Mouse (Mus musculus): ENCODE measurements around the gene Ccnk. TPM values are rescaled to one million over a fixed set of nuclear protein-coding genes. Genes with fewer than 3 reads are reported as not detected.

The Ccnk gene
- polyA plus RNA-seq, 1 experiment: 23.6 TPM

DNA sequence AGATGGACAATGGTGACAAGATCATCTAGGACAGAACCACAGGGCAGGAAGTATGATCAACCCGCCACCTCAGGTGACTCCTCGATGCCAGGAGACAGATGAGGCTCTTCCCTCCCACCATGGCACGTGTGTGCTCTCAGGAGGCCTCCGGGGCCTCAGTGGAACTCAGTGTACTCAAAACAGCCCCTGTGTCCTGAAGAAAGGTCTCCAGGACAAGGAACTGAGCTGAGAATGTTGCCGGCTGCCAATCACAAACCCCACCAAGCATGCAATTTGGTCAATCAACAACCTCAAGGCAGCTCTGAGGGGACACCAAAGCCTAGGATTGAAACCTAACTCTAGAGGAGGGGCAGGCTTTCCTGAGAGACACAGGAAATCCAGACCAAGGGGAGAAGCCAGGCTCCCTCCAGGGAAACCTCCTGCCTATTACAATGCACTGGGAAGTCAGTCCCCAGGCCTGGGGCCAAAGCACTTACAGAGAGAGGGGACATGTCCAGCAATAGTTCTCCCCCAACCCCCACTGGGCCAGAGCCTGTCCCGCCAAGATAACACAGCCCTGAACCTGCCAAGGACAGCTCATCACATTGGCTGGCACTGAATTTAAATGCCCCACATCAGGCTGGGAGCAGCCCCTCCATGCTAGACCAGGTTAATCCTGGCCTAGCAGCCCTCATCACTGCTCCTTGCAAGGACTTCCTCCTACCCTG is 58.1 kb downstream of the Ccnk start:
- Histone ChIP-seq H3K4me3 (ENCODE audit: insufficient read depth, poor library complexity, severe bottlenecking) (no peak overlapping the region), H3K36me3 (ENCODE audit: control insufficient read depth, insufficient read depth) (no peaks in the 10 kb centered on the region), H3ac (ENCODE audit: control insufficient read depth, insufficient read length, low read depth) (no peak overlapping the region), H3K79me2 (ENCODE audit: control insufficient read depth, insufficient read depth) (no peaks in the 10 kb centered on the region), H3K79me3 (ENCODE audit: low read depth) (no peaks in the 10 kb centered on the region), H3K27me3 (ENCODE audit: control insufficient read depth, insufficient read depth, insufficient read length) (no peaks in the 10 kb centered on the region)
- no peak for TF ChIP-seq MYOG (IDR thresholded peaks at IDR 0.05; ENCODE audit: control insufficient read depth, extremely low read depth, insufficient read length)
- TF ChIP-seq CEBPB (IDR thresholded peaks at IDR 0.05; ENCODE audit: low read depth): no peak
- no peak for TF ChIP-seq MAX (IDR thresholded peaks at IDR 0.05)
- TF ChIP-seq FOSL1 (IDR thresholded peaks at IDR 0.05; ENCODE audit: insufficient read depth, low read length, poor library complexity, severe bottlenecking): no peak
- no peak for TF ChIP-seq MYOD1 (IDR thresholded peaks at IDR 0.05; ENCODE audit: control insufficient read depth, insufficient read length, low read depth)
- TF ChIP-seq USF1 (IDR thresholded peaks at IDR 0.05; ENCODE audit: low read depth): no peak
- no peak for TF ChIP-seq CTCF (IDR thresholded peaks at IDR 0.05; ENCODE audit: control insufficient read depth, insufficient read depth, insufficient read length)

DNA sequence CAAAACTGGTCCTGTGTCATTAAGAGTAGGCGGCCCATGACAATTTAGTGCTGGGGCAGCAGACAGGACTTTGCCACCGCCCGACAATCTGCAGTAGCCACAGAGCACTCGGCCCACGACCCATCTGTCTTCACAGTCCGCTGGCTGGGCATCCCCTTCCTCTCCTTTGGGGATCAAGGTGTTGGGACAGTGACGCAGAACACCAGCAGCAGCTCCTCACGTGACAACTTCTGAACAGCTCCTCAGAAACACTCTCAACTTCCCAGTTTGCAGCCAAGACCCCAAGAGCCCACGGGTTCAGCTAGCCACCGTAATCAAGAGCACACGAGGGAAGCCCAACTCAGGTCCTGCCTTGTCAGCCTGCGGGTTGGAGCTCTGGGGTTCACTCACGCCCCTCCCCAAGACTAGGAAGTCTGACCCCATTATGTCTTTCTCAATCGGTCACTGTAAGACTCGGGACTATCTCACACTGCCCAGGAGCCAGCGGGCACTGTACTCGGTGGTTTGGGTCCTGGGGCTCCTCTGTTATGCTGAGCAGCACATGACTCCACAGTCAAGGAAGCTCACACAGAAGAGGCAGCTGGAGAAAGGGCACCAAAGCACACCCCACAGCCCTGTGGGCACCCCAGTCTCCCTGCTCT is 59.1 kb downstream of the Ccnk start:
- no peaks in the 10 kb centered on the region for H3K36me3 ChIP-seq (ENCODE audit: control insufficient read depth, insufficient read depth)
- no peaks in the 10 kb centered on the region for H3K27me3 ChIP-seq (ENCODE audit: control insufficient read depth, insufficient read depth, insufficient read length)
- TF ChIP-seq MAX (IDR thresholded peaks at IDR 0.05): no peak
- H3ac ChIP-seq (ENCODE audit: control insufficient read depth, insufficient read length, low read depth): no peak overlapping the region
- no peaks in the 10 kb centered on the region for H3K79me2 ChIP-seq (ENCODE audit: control insufficient read depth, insufficient read depth)
- H3K79me3 ChIP-seq (ENCODE audit: low read depth): no peaks in the 10 kb centered on the region
- no peak overlapping the region for H3K4me3 ChIP-seq (ENCODE audit: insufficient read depth, poor library complexity, severe bottlenecking)

DNA sequence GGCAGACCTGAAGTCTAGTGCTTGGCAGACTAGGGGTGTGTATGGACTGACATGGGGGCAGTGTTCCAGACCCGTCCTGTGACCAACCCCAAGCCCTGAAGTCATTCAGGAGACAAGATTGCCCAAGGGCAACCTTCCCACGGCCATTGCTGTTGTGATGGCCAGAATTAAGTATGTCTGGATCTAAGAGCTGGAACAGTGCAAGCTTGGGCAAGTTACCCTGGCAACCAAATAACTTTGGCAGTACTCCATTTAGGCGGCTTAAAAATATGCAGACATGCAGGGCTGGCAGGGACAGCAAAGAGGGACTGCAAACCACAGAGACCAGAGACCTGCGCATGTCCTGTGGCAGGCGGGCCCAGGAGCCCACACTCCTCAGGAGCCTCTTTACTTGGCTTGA is 60.1 kb downstream of the Ccnk start:
- no peak overlapping the region for H3K4me3 ChIP-seq (ENCODE audit: insufficient read depth, poor library complexity, severe bottlenecking)
- H3ac ChIP-seq (ENCODE audit: control insufficient read depth, insufficient read length, low read depth): no peak overlapping the region
- no peaks in the 10 kb centered on the region for H3K79me3 ChIP-seq (ENCODE audit: low read depth)
- no peaks in the 10 kb centered on the region for H3K27me3 ChIP-seq (ENCODE audit: control insufficient read depth, insufficient read depth, insufficient read length)
- H3K79me2 ChIP-seq (ENCODE audit: control insufficient read depth, insufficient read depth): no peaks in the 10 kb centered on the region
- H3K36me3 ChIP-seq (ENCODE audit: control insufficient read depth, insufficient read depth): no peaks in the 10 kb centered on the region
- TF ChIP-seq FOSL1 (IDR thresholded peaks at IDR 0.05; ENCODE audit: insufficient read depth, low read length, poor library complexity, severe bottlenecking) (no peak), MYOG (IDR thresholded peaks at IDR 0.05; ENCODE audit: control insufficient read depth, extremely low read depth, insufficient read length) (no peak)

DNA sequence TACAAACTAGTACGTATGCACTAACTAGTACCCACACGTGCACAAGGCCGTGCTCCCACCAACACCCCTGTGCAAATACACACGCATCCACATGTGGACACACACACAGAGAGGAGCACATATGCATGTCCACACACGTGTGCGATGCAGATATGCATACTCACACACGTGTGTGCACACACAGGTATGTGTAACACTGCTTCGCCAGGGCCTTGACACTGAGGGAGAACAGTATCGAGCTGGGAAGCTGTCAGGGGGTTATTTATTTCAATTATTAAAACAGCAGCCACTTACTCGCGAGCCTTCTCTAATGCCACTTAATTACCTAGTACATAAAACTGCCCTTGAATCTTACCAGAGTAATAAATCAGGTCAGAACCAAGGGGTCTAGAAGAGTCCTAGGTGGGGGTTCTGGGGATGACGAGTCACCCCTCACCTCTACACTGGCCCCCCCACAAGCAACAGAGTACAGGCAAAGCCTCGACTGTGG is 61.1 kb downstream of the Ccnk start:
- H3K79me3 ChIP-seq (ENCODE audit: low read depth): no peaks in the 10 kb centered on the region
- no peaks in the 10 kb centered on the region for H3K79me2 ChIP-seq (ENCODE audit: control insufficient read depth, insufficient read depth)
- no peaks in the 10 kb centered on the region for H3K27me3 ChIP-seq (ENCODE audit: control insufficient read depth, insufficient read depth, insufficient read length)
- H3ac ChIP-seq (ENCODE audit: control insufficient read depth, insufficient read length, low read depth): no peak overlapping the region
- H3K36me3 ChIP-seq (ENCODE audit: control insufficient read depth, insufficient read depth): no peaks in the 10 kb centered on the region
- no peak for TF ChIP-seq FOSL1 (IDR thresholded peaks at IDR 0.05; ENCODE audit: insufficient read depth, low read length, poor library complexity, severe bottlenecking)
- TF ChIP-seq CEBPB (IDR thresholded peaks at IDR 0.05; ENCODE audit: low read depth): no peak
- TF ChIP-seq USF1 (IDR thresholded peaks at IDR 0.05; ENCODE audit: low read depth): no peak
- TF ChIP-seq MYOG (IDR thresholded peaks at IDR 0.05; ENCODE audit: control insufficient read depth, extremely low read depth, insufficient read length): no peak
- TF ChIP-seq MAX (IDR thresholded peaks at IDR 0.05): no peak
- TF ChIP-seq MYOD1 (IDR thresholded peaks at IDR 0.05; ENCODE audit: control insufficient read depth, insufficient read length, low read depth): no peak
- no peak for TF ChIP-seq CTCF (IDR thresholded peaks at IDR 0.05; ENCODE audit: control insufficient read depth, insufficient read depth, insufficient read length)
- no peak overlapping the region for H3K4me3 ChIP-seq (ENCODE audit: insufficient read depth, poor library complexity, severe bottlenecking)

DNA sequence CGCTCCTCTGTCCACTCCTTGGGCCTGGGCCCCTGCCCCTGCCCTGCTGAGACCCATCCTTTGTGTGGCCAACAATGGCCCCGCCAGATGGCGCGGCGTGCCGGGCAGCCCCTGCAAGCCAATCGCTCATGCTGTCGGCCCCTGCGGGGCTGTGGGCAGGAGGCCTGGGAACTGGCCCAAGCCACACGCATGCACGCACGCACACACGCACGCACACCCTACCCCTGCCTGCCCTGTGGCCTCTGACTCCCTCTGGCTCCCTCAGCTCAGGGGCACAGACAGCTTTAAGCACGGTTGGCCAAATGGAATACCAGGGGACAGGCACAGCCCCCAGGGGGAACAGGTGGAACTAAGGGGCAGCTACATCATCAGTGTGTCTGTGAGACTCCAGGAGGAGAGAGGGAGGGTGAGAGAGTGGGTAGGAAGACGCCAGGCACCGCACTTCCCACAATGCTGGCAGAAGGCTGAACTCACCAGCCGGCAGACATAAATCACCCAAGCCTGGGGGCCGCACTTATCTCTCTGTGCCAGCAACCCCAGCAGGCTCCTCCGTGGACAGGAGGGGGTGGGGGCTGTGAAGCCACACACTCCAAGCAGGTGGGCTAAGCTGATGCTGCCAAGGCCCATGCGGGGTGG is 61.7 kb downstream of the Ccnk start:
- Histone ChIP-seq H3K27me3 (ENCODE audit: control insufficient read depth, insufficient read depth, insufficient read length) (no peaks in the 10 kb centered on the region), H3K79me3 (ENCODE audit: low read depth) (no peaks in the 10 kb centered on the region), H3K36me3 (ENCODE audit: control insufficient read depth, insufficient read depth) (no peaks in the 10 kb centered on the region), H3K4me3 (ENCODE audit: insufficient read depth, poor library complexity, severe bottlenecking) (no peak overlapping the region), H3ac (ENCODE audit: control insufficient read depth, insufficient read length, low read depth) (no peak overlapping the region), H3K79me2 (ENCODE audit: control insufficient read depth, insufficient read depth) (no peaks in the 10 kb centered on the region)
- TF ChIP-seq FOSL1 (IDR thresholded peaks at IDR 0.05; ENCODE audit: insufficient read depth, low read length, poor library complexity, severe bottlenecking) (no peak), MAX (IDR thresholded peaks at IDR 0.05) (no peak), MYOD1 (IDR thresholded peaks at IDR 0.05; ENCODE audit: control insufficient read depth, insufficient read length, low read depth) (peak; percentile 82)

DNA sequence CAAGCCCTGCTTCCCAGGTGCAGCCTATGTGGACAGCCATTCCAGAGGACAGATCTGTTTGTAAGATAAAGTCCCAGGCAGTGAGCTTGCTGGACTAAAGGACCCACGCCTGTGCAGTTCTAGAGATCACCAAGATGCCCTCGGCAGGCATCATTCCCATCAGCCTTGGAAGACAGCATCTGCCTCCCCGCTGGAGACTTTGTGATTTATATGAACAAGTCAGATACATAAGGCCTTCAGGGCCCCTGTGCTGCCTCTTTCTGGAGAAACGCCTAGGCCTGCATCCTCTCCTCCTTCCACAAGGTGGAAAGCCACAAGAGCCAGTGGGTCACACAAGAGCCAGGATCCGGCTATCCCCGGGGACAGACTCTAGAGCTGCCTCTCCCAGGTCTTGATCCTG is 62.2 kb downstream of the Ccnk start:
- no peak overlapping the region for H3K4me3 ChIP-seq (ENCODE audit: insufficient read depth, poor library complexity, severe bottlenecking)
- H3ac ChIP-seq (ENCODE audit: control insufficient read depth, insufficient read length, low read depth): no peak overlapping the region
- no peaks in the 10 kb centered on the region for H3K79me3 ChIP-seq (ENCODE audit: low read depth)
- no peaks in the 10 kb centered on the region for H3K27me3 ChIP-seq (ENCODE audit: control insufficient read depth, insufficient read depth, insufficient read length)
- H3K79me2 ChIP-seq (ENCODE audit: control insufficient read depth, insufficient read depth): no peaks in the 10 kb centered on the region
- TF ChIP-seq MYOD1 (IDR thresholded peaks at IDR 0.05; ENCODE audit: control insufficient read depth, insufficient read length, low read depth) (no peak), USF1 (IDR thresholded peaks at IDR 0.05; ENCODE audit: low read depth) (no peak), MAX (IDR thresholded peaks at IDR 0.05) (no peak), CEBPB (IDR thresholded peaks at IDR 0.05; ENCODE audit: low read depth) (no peak)
- no peaks in the 10 kb centered on the region for H3K36me3 ChIP-seq (ENCODE audit: control insufficient read depth, insufficient read depth)

Measured in C2C12 (cell line).